Mouse (Mus musculus) intestine, embryonic 16.5 days (tissue): ENCODE data around the gene St6galnac1. TPM values are rescaled to one million over a fixed set of nuclear protein-coding genes. Genes with fewer than 3 reads are reported as not detected.
A peak's percentile ranks its signal among the peaks of the same experiment; 100 is the strongest.
"Not testable (repeated sequence)": the region's sequence is repeated elsewhere in the genome, so short reads cannot be mapped to it uniquely, and the experiment has no call there.

Experiments used
- ATAC-seq: fragments of 200-750 bp; cut with Nextera tagmentation; 2 replicates; pipeline ENCODE4 v1.8.0; 2017; ENCODE audit warnings: moderate TSS enrichment, moderate library complexity
- H3K27ac ChIP-seq: fragments of 300-500 bp; sonication (generic); 2 replicates; pipeline ENCODE4 v1.5.1; 2014; ENCODE audit warnings: mild to moderate bottlenecking, low read length
- H3K27me3 ChIP-seq: fragments of 300-500 bp; sonication (generic); replicated peaks from 2 replicates; pipeline ENCODE4 v1.6.1; 2014; ENCODE audit warnings: low read length, control low read depth, mixed read lengths; ENCODE audit not compliant: control insufficient read depth, insufficient read depth
- H3K36me3 ChIP-seq: fragments of 300-500 bp; sonication (generic); 2 replicates; pipeline ENCODE4 v1.6.1; 2014; ENCODE audit warnings: low read length, control low read depth; ENCODE audit not compliant: control insufficient read depth, insufficient read depth
- H3K4me1 ChIP-seq: fragments of 300-500 bp; sonication (generic); 2 replicates; pipeline ENCODE4 v1.6.1; 2014; ENCODE audit warnings: low read length, control low read depth, mixed read lengths; ENCODE audit not compliant: control insufficient read depth, insufficient read depth
- H3K4me2 ChIP-seq: fragments of 300-500 bp; sonication (generic); 2 replicates; pipeline ENCODE4 v1.6.1; 2014; ENCODE audit warnings: low read depth, low read length, control low read depth
- H3K4me3 ChIP-seq: fragments of 300-500 bp; sonication (generic); 2 replicates; pipeline ENCODE4 v1.5.1; 2014; ENCODE audit warnings: mild to moderate bottlenecking, low read length
- H3K9ac ChIP-seq: fragments of 300-500 bp; sonication (generic); 2 replicates; pipeline ENCODE4 v1.6.1; 2014; ENCODE audit warnings: low read depth, low read length
- H3K9me3 ChIP-seq: fragments of 300-500 bp; sonication (generic); 2 replicates; pipeline ENCODE4 v1.6.1; 2016; ENCODE audit warnings: low read length, control low read depth; ENCODE audit not compliant: control insufficient read depth
- WGBS: fragments of 180-500 bp; shearing (Covaris S2); extraction: QIAGEN DNeasy Blood & Tissue Kit; methylation state at CpG from one replicate; pipeline ENCODE4 v1.1.7; 2014; 5-methylcytosine and 5-hydroxymethylcytosine counted together
- polyA plus RNA-seq: library from polyadenylated mRNA; unstranded; fragments of >200 nt; fragmentation: Nextera tagmentation; extraction: Ambion mirVana; gene quantifications from 2 replicates; pipeline ENCODE4 v1.2.1, GENCODE M21; 2015

The St6galnac1 gene
- polyA plus RNA-seq, 1 experiment from 2014 or later = not detected

GRCm38 (mm10) chr11:116782737-116783145 is 7.4 kb upstream of the St6galnac1 start:
- WGBS = 41% methylated on average over 9 of the region's 9 CpGs
- no peaks in the 10 kb centered on the region for H3K36me3 ChIP-seq
- no peaks in the 10 kb centered on the region for H3K27me3 ChIP-seq
- H3K4me3 ChIP-seq = 0 out of 2 replicates have a peak overlapping the region, but pooled peaks have one; percentile 12
- H3K9me3 ChIP-seq = no peaks in the 10 kb centered on the region
- no peak overlapping the region for H3K4me2 ChIP-seq
- no peak overlapping the region for H3K9ac ChIP-seq
- no peak overlapping the region for H3K27ac ChIP-seq
- ATAC-seq = peak; percentile 63; the same call in 1 of the 2 replicates
- H3K4me1 ChIP-seq = no peaks in the 10 kb centered on the region

GRCm38 (mm10) chr11:116773205-116773604 is 2.1 kb downstream of the St6galnac1 start:
- H3K36me3 ChIP-seq = no peaks in the 10 kb centered on the region
- 45% methylated on average over 2 of the region's 2 CpGs for WGBS
- no peaks in the 10 kb centered on the region for H3K9me3 ChIP-seq
- H3K9ac ChIP-seq = no peak overlapping the region
- no peak overlapping the region for H3K4me3 ChIP-seq
- no peak overlapping the region for H3K27ac ChIP-seq
- H3K4me1 ChIP-seq = no peaks in the 10 kb centered on the region; the same call in 1 of the 2 replicates
- H3K4me2 ChIP-seq = no peak overlapping the region
- no peaks in the 10 kb centered on the region for H3K27me3 ChIP-seq
- ATAC-seq = no peak

DNA sequence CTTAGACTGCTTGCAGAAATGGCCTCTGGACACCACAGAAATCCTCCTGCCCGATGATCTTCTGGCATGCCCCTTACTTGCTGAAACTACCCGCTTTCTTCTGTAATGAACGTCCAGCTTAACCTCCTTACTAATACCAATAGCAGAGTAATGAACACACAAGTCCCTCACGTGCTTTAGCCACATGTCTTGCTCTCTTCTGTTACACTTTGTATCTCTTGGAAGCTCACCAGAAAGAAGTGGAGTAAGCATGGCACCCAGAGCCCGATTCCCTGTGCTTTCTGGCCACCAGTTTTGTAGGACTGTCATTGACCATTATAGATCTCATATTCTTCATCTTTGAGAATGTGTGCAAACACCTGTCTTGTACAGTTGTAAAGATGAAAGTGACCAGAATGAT is 5.4 kb downstream of the St6galnac1 start:
- no peak overlapping the region for H3K4me2 ChIP-seq
- no peak overlapping the region for H3K27ac ChIP-seq
- no peaks in the 10 kb centered on the region for H3K36me3 ChIP-seq
- no peak overlapping the region for H3K4me3 ChIP-seq
- H3K9me3 ChIP-seq = no peaks in the 10 kb centered on the region
- WGBS = 82% methylated on average over 5 of the region's 5 CpGs
- H3K27me3 ChIP-seq = no peaks in the 10 kb centered on the region
- no peak overlapping the region for H3K9ac ChIP-seq
- no peak for ATAC-seq
- H3K4me1 ChIP-seq = no peaks in the 10 kb centered on the region; the same call in 1 of the 2 replicates

- no peak for ATAC-seq
- H3K36me3 ChIP-seq = no peaks in the 10 kb centered on the region
- H3K4me2 ChIP-seq = no peak overlapping the region
- no peaks in the 10 kb centered on the region for H3K4me1 ChIP-seq
- H3K4me3 ChIP-seq = no peak overlapping the region
- H3K9me3 ChIP-seq = no peaks in the 10 kb centered on the region
- H3K27me3 ChIP-seq = no peaks in the 10 kb centered on the region
- no peak overlapping the region for H3K9ac ChIP-seq
- no peak overlapping the region for H3K27ac ChIP-seq
- 92% methylated on average over 2 of the region's 2 CpGs for WGBS
Observed at GRCm38 (mm10) chr11:116764946-116765345, 10.4 kb downstream of the St6galnac1 start.

- Histone ChIP-seq H3K9me3 (no peaks in the 10 kb centered on the region), H3K4me2 (no peak overlapping the region), H3K36me3 (no peaks in the 10 kb centered on the region), H3K4me3 (no peak overlapping the region), H3K4me1 (no peaks in the 10 kb centered on the region), H3K27ac (no peak overlapping the region), H3K27me3 (no peaks in the 10 kb centered on the region), H3K9ac (no peak overlapping the region)
- 90% methylated on average over 7 of the region's 7 CpGs for WGBS
- ATAC-seq = no peak
Observed at GRCm38 (mm10) chr11:116764346-116764745, 11.0 kb downstream of the St6galnac1 start.

GRCm38 (mm10) chr11:116755191-116755590 is 20.1 kb downstream of the St6galnac1 start:
- no peaks in the 10 kb centered on the region for H3K27me3 ChIP-seq
- 74% methylated on average over 4 of the region's 4 CpGs for WGBS
- ATAC-seq = no peak

DNA sequence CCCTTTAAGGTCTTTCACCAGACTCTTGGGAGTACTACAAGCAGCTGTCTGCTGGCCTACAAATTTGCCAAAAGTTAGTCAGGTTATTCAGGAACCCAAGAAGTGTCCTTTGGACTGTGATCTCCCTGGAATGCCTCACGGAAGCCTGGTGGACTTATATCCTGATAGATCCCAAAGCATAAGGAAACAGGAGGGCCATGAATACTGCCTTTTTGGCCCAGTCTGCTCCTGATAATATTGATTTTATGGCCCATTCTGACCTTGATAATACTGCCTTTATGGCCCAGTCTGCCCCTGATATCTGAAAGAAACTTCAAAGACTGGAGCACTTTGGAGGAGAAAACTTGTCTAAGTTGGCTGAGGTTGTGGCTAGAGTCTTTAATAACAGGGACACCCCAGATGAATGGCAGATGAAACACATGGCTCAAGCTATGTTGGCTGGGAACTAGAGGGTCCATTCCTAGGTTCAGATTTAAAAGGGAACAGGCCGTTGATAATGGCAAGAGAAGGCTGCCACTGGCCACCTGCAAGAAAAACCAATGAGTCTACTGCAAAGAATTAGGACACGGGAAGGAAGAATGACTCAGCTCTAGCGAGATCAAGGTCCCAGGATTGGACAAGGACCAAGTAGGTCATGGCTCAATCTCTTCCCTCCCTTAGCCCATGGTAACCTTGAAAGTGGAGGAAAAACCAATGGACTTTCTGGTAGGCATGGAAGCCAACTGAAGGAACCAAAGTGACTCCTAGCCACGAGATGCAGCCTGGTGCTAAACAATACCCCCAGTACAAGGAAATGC is 21.4 kb downstream of the St6galnac1 start:
- Histone ChIP-seq H3K4me1 (no peaks in the 10 kb centered on the region), H3K36me3 (no peaks in the 10 kb centered on the region), H3K27me3 (no peaks in the 10 kb centered on the region), H3K9me3 (no peaks in the 10 kb centered on the region), H3K9ac (no peak overlapping the region), H3K27ac (peak overlapping the region; percentile 35), H3K4me3 (no peak overlapping the region), H3K4me2 (no peak overlapping the region)
- peak; percentile 78 for ATAC-seq
- 77% methylated on average over 5 of the region's 5 CpGs for WGBS

More at GRCm38 (mm10) chr11:116755191-116755590, 20.1 kb downstream of the St6galnac1 start:
- no peaks in the 10 kb centered on the region for H3K4me1 ChIP-seq
- H3K4me3 ChIP-seq = no peak overlapping the region
- no peak overlapping the region for H3K4me2 ChIP-seq
- no peak overlapping the region for H3K9ac ChIP-seq
- no peaks in the 10 kb centered on the region for H3K36me3 ChIP-seq
- no peaks in the 10 kb centered on the region for H3K9me3 ChIP-seq
- no peak overlapping the region for H3K27ac ChIP-seq

DNA sequence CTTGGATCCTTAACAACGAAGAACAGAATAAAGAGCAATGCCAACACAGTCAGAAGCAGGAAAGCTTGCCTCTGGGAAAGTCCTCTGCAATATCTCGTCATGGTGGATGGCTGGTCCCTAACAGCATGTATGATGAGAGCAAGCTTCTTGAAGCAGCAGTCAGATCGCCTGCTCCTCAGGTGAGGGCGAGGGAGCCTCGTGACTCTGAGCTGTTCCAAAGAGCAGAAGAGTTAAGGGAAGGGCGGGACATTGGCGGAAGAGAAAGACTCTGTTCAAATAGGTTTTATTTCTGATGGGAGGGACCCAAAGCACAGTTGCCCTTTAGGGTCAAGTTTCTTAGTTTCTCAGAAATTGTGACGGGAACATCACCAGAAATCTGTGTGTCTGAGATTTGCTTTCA is 25.6 kb downstream of the St6galnac1 start:
- WGBS = 67% methylated on average over 8 of the region's 8 CpGs
- no peak overlapping the region for H3K4me3 ChIP-seq
- H3K4me1 ChIP-seq = 0 out of 2 replicates have a peak, but pooled peaks cover 2% of the 10 kb centered on the region
- no peak overlapping the region for H3K27ac ChIP-seq
- no peaks in the 10 kb centered on the region for H3K27me3 ChIP-seq
- H3K9me3 ChIP-seq = no peaks in the 10 kb centered on the region
- no peak overlapping the region for H3K9ac ChIP-seq
- H3K36me3 ChIP-seq = no peaks in the 10 kb centered on the region
- ATAC-seq = peak; percentile 58
- H3K4me2 ChIP-seq = no peak overlapping the region

DNA sequence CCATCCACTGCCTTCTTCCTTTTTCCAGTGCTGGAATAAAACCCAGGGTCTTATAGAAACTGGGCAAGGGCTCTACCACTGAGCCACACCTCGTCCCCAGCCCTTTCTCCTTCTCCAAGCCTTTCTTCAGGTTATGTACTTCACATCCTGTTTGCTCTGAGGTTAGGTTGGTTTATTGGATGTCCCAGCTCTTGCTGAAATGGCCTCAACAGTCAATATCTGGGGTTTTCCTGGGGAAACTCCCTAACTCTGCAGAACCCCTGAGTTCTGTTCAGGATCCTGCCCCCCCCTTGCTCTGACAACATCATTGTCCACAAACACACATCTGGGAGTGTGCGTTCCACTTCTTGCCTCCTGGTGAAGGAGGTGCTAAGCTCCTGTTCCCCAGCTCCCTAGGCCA is 26.6 kb downstream of the St6galnac1 start:
- H3K36me3 ChIP-seq, H3K27ac ChIP-seq, H3K27me3 ChIP-seq, H3K4me1 ChIP-seq, H3K9ac ChIP-seq, H3K4me3 ChIP-seq, H3K9me3 ChIP-seq, H3K4me2 ChIP-seq, ATAC-seq: not testable (repeated sequence)
- WGBS = 81% methylated on average over 2 of the region's 2 CpGs
